Mouse (Mus musculus) lung, postnatal 25 days (tissue): ENCODE measurements at regions not wholly inside any gene's neighbourhood (a gene's known extent, or its start where the extent isn't known, plus 50 kb on each side); places are given as distances from the start of the nearest gene placed in this dataset.

Experiments
- DNase-seq: peaks from one replicate; pipeline ENCODE4 v3.0.0; 2022; ENCODE audit warnings: low spot score

GRCm38 (mm10) chr12:26631111-26631794 lies 162.2 kb downstream of the Cmpk2 start:
- no peak for DNase-seq

GRCm38 (mm10) chr12:26621135-26621932 lies 152.3 kb downstream of the Cmpk2 start:
- DNase-seq = no peak

- DNase-seq = no peak
These were observed 151.6 kb downstream of the Cmpk2 start for GRCm38 (mm10) chr12:26620501-26621134.

DNA sequence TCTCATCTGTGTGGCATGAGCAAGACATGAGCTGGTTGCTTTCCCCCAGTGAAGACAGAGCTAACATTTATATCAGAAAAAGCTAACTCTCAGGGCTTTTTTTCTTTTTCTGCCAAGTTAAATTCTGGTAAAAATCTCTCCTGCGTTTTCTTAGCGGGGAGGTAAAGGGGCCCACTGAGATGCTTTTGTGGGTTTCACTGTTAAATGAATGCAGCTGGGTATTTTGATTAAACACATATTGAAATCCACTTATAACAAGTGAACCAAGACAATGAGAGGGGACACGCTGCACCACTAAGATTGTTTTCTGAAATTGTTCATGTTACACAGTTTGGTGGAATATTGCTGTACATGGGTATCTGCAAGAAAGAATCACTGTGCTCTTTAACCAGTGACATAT lies 149.0 kb downstream of the Cmpk2 start:
- no peak for DNase-seq

DNA sequence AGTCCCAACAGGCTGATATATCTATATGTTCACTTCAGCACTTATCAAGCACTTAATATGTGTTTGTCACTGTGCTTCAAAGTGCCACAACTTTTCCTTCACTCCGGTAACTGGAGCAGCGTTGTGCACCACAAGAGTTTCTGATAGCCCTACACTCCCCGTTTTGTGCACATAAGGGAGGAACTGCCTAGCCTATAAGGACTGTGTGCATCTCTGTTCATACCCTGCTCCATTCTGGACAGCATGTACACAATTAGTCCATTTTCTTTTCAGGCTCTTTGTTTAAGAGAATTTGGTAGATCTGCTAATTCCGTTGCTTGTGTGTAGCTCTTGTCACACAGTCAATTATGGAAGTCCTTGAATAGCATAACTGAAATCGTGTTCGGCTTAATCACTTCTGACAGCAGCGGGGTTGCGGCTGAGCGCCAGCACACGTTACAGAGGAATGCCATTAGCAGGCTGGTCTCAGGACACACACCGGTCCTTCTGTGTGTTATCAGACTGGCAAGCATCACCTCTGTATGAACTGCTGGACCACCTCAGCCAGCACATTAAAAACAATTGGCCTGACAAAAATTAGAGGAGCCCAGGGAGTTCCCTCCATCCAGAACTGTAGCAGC lies 144.2 kb downstream of the Cmpk2 start:
- DNase-seq = no peak

DNA sequence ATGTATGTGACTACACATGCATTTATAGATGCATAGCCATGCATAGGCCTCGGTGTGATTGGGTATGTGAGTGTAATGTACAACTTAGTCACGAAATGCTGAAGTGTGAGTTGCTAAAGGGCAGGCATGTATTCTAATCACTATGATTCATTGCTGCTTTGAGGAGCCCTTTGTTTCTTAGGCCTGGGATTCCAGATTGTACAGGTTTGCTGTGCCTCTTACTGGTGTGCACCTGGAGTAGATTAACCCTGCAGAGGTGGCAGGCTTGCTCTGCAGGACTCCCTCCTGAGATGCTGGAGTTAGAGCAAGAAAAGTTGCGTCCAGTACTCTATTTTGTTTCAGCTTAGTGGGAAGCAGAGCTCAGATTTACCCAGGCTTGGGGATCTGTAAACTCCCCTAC lies 141.1 kb downstream of the Cmpk2 start:
- DNase-seq = no peak

GRCm38 (mm10) chr12:26598501-26598900 lies 129.5 kb downstream of the Cmpk2 start:
- no peak for DNase-seq

DNA sequence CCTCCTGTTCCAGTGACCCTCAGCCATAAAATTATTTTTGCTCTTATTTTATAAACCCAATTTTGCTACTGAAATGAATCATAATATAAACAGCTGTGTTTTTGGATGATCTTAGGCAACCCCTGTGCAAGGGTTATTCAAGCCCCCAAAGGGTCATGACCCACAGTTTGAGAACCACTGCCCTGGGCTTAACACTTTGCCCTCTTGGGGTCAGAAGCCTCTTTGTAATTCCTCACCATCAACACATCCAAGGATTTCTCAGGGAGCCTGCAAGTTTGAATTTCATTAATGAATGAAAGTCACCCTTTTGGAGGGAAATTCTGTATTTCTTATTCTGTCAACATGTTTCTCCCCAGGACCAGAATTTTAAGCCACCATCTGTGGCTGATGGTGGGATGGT lies 123.1 kb downstream of the Cmpk2 start:
- DNase-seq = no peak

GRCm38 (mm10) chr12:26589091-26589490 lies 120.1 kb downstream of the Cmpk2 start:
- no peak for DNase-seq

GRCm38 (mm10) chr12:26577438-26577837 lies 108.4 kb downstream of the Cmpk2 start:
- DNase-seq = no peak

DNA sequence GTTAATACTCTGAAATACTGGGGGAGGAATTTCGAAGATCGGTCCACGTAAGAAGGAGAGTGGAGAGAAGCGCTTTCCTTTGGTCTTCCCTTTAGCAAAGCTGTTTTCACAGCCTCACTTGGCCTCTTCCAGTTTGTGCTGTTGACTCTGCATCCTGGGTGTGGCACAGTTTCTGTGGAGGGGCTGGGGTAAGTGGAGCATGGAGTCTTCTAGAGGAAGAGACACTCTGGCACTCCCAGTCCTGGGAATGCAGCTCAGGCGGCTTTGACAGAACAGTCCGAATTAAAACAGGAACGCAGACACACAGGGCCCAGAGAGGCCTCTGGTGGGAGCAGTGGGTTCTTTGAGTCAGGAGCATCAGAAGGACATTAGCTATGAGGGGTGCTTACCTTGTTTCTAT lies 102.6 kb downstream of the Cmpk2 start:
- DNase-seq = no peak

- no peak for DNase-seq
These were observed 98.4 kb downstream of the Cmpk2 start for GRCm38 (mm10) chr12:26567435-26567834.

GRCm38 (mm10) chr12:26562858-26563257 lies 93.9 kb downstream of the Cmpk2 start:
- no peak for DNase-seq

DNA sequence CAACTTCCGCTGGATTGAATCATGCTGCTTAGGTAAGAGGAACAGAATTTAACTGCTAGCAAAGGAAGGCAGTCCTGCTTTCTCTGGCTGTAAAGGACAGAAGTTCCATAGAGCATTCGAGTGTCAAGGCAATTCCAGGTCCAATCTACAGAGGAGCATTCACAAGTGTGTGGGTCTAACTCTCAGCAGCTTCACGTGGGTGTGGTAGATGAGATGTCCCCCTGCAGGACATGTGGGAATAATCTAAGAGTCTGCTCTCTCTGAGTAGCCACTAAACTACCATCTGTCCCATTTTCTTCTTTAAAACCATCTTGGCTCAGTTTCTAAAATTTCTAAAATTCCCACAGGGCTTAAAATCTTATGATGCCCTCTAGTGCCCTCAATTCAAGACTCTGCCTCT lies 90.6 kb downstream of the Cmpk2 start:
- no peak for DNase-seq

- no peak for DNase-seq
These were observed 88.4 kb downstream of the Cmpk2 start for GRCm38 (mm10) chr12:26557411-26557810.

DNA sequence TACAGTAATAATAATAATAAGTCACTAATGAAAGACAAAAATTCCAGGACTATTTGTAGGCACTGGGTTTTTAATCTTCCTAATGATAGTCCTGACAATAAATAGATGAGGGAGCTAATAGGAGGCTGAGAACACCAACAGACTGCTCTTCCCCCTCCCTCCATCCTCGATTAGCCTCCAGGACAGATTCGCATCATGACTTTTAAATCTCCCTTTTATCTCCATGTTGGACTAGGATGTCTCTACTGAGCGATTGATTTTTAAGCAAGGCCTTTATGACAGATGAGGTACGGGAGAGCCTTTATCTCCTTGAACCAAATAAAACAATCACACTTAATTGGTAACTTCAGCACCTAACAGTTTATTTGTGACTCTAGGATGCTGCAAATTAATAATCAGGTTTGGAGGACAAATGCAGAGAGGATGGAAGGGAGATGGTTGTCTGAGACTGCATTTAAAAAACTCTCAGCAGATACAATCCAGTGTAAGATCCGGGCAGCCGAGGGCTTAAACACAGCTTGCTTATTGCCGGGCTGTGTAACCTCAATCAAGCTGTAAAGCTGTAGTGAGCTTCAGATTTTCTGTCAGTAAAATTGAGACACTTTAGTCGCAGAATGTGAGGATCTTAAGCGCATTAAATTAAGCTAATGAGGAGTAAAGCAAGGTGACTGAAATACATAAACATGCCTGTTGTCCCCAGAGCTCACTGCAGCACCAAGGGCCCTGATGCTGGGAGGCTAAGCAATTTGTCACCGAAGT lies 82.3 kb downstream of the Cmpk2 start:
- no peak for DNase-seq

GRCm38 (mm10) chr12:26547466-26547865 lies 78.5 kb downstream of the Cmpk2 start:
- no peak for DNase-seq

DNA sequence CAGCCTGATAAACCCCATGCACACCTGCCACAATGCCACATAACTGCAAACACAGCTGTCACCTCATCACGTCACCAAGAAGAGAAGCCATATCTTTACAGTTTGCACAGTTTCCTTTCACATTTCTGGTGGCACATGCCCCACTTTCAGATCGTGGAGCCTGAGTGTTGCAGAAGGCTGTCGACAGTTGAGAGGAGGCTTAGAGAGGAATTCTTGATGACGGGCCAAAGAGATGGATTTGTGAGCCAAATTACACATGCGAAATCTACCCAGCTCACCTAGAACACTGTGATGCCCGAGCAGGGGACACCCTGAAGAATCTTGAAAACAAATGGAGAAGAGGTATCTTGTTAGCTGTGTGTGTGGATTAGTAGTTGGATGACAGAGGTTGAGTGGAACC lies 77.4 kb downstream of the Cmpk2 start:
- no peak for DNase-seq

DNA sequence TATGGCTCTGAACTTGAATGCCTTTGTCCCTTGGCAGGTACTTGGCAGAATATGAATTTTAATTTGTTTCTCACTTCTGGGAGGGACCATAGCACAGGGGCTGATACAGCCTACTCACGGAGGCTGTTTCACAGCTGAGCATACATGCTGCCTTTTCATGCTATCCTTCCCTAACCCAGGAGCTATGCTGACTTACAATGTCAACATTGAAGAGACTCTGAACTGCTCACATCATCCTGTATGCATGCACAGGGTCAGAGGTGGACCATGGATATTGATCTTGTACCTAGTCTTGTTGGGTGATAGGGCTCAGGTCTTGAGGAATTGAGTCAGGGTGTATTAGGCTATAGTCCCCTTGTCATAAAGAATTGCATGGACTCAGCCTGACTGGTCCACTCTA lies 74.5 kb downstream of the Cmpk2 start:
- DNase-seq = no peak

GRCm38 (mm10) chr12:26542451-26542850 lies 73.4 kb downstream of the Cmpk2 start:
- DNase-seq = no peak

DNA sequence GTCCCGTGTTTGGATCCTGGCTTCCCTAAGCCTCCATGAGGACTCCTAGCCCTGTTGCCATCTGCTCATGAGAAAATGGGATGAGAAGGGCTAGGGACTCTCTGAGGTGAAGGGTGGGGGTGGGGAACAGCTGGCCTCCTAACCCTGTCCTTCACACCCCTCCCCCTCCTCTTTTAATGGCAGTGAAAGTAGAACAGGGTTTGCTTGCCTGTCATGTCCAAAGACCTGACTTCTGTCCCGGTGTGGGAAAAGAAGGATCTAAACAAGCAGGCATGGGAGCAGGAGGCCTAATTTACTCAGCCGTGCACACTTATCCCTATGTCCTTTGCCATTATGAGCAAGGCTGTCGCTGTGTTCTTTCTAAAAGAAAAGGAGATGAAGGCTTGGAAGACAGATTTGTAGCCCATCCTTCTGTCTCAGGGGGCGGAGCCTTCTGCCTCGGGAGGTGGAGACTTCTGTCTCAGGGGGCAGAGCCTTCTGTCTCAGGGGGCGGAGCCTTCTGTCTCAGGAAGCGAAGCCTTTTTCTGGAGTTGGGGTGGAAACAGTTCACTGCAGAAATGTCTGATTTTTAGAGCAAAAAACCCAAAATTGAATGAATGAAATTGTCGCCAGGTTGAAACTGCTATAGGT lies 66.4 kb downstream of the Cmpk2 start:
- DNase-seq = no peak
